In genomic region chr4:152155019-152155418, GRCm38 (mm10) we compare ENCODE assay signal across 23 mouse cellular contexts. TPM values are rescaled to one million over a fixed set of nuclear protein-coding genes. Genes with fewer than 3 reads are reported as not detected.
DNase-seq lines count a peak whose midpoint lies in the region; ATAC-seq and TF ChIP-seq lines count a peak whose summit lies in the region.
"Had no signal": no experiment of that assay in that cellular context is flagged by ENCODE, and none has a peak within 500 bp of the region (broad histone marks: within the 10 kb centered on the region; RNA-seq: fewer than 3 reads in every experiment).

No protein-coding gene starts in this region.

- H3K36me3 ChIP-seq in intestine, postnatal 0 days (ENCODE audit: control insufficient read depth, insufficient read depth), result no peaks in the 10 kb centered on the region
- no peaks in the 10 kb centered on the region for H3K36me3 ChIP-seq in intestine, embryonic 15.5 days
- no peaks in the 10 kb centered on the region for H3K36me3 ChIP-seq in liver, embryonic 14.5 days (replicated peaks; ENCODE audit: control insufficient read depth, insufficient read depth, low read depth)
- H3K36me3 ChIP-seq in E14TG2a.4 (ENCODE audit: insufficient read depth, low read length), result no peaks in the 10 kb centered on the region
- H3K36me3 ChIP-seq in MEL (ENCODE audit: control insufficient read depth in 1 of 2, insufficient read depth in 2 of 2, low read length in 2 of 2), result peaks cover 0 to 23% of the 10 kb centered on the region in 2 experiments; a peak in 2 of 4 replicates
- H3K36me3 ChIP-seq: embryonic facial prominence, embryonic 13.5 days; forebrain, embryonic 12.5 days; heart, embryonic 10.5 days; hindbrain, embryonic 12.5 days had no signal

- no peaks in the 10 kb centered on the region for H3K9me3 ChIP-seq in intestine, postnatal 0 days (ENCODE audit: control insufficient read depth)
- H3K9me3 ChIP-seq in intestine, embryonic 15.5 days, result no peaks in the 10 kb centered on the region
- no peaks in the 10 kb centered on the region for H3K9me3 ChIP-seq in liver, embryonic 14.5 days (ENCODE audit: control insufficient read depth, low read length)
- H3K9me3 ChIP-seq in E14TG2a.4 (ENCODE audit: low read length) (no peaks in the 10 kb centered on the region), MEL (replicated peaks; ENCODE audit: insufficient read depth, low read length) (no peaks in the 10 kb centered on the region)
- H3K9me3 ChIP-seq: embryonic facial prominence, embryonic 13.5 days; forebrain, embryonic 12.5 days; G1E; heart, embryonic 10.5 days; hindbrain, embryonic 12.5 days had no signal

- peak; percentile 19; the same call in 1 of the 2 replicates for TF ChIP-seq CTCF in intestine, postnatal 0 days (IDR thresholded peaks at IDR 0.05; ENCODE audit: low read depth)
- TF ChIP-seq CTCF in liver, embryonic 14.5 days (IDR thresholded peaks at IDR 0.05; ENCODE audit: low read depth), result 0 out of 2 replicates have a peak, but pooled peaks have one; percentile 3
- TF ChIP-seq CTCF in E14TG2a.4 (conservative IDR thresholded peaks at IDR 0.05; ENCODE audit: low read length), result peak; percentile 18
- TF ChIP-seq CTCF in MEL (IDR thresholded peaks at IDR 0.05 in 2 of 3, conservative IDR thresholded peaks at IDR 0.05 in 1 of 3; ENCODE audit: control insufficient read depth in 1 of 3, insufficient read depth in 1 of 3, low read depth in 2 of 3, low read length in 3 of 3, poor library complexity in 1 of 3, severe bottlenecking in 1 of 3), result peak in 2 of 3 experiments; percentile 28 to 54; a peak in 4 of 6 replicates

- WGBS in intestine, postnatal 0 days, result 64% methylated on average over 4 of the region's 4 CpGs
- WGBS in intestine, embryonic 15.5 days, result 60% methylated on average over 4 of the region's 4 CpGs
- WGBS in liver, embryonic 14.5 days (ENCODE audit: insufficient replicate concordance), result 44% methylated on average over 4 of the region's 4 CpGs

- peaks cover 53% of the 10 kb centered on the region for H3K27me3 ChIP-seq in intestine, postnatal 0 days (replicated peaks; ENCODE audit: control insufficient read depth, insufficient read depth, low read length)
- peaks cover 68% of the 10 kb centered on the region for H3K27me3 ChIP-seq in intestine, embryonic 15.5 days (replicated peaks)
- peaks cover 49% of the 10 kb centered on the region for H3K27me3 ChIP-seq in liver, embryonic 14.5 days (ENCODE audit: control insufficient read depth, insufficient read depth, low read length)
- H3K27me3 ChIP-seq in E14TG2a.4 (ENCODE audit: insufficient read depth, low read length) (peaks cover 72% of the 10 kb centered on the region), MEL (ENCODE audit: control insufficient read depth in 1 of 2, insufficient read depth in 2 of 2, low read length in 2 of 2) (no peaks in the 10 kb centered on the region)

- no peak overlapping the region for H3K4me2 ChIP-seq in intestine, postnatal 0 days (replicated peaks; ENCODE audit: low read depth)
- no peak overlapping the region for H3K4me2 ChIP-seq in intestine, embryonic 15.5 days (replicated peaks)
- H3K4me2 ChIP-seq in liver, embryonic 14.5 days (ENCODE audit: low read depth), result no peak overlapping the region
- H3K4me2 ChIP-seq: embryonic facial prominence, embryonic 13.5 days; forebrain, embryonic 12.5 days; hindbrain, embryonic 12.5 days had no signal

- TF ChIP-seq RAD21 in MEL (IDR thresholded peaks at IDR 0.05; ENCODE audit: low read depth, low read length), result no peak

- no peak for ATAC-seq in intestine, postnatal 0 days
- ATAC-seq in intestine, embryonic 15.5 days, result no peak
- no peak for ATAC-seq in liver, embryonic 14.5 days (ENCODE audit: insufficient read depth)

- TF ChIP-seq POLR2A in MEL (IDR thresholded peaks at IDR 0.05; ENCODE audit: control insufficient read depth in 1 of 2, insufficient read depth in 1 of 2, low read depth in 1 of 2, low read length in 2 of 2, poor library complexity in 1 of 2), result no peak

- peaks cover 4% of the 10 kb centered on the region; the same call in 1 of the 2 replicates for H3K4me1 ChIP-seq in intestine, postnatal 0 days (replicated peaks; ENCODE audit: control insufficient read depth, insufficient read depth, low read length)
- H3K4me1 ChIP-seq in intestine, embryonic 15.5 days (replicated peaks), result peaks cover 35% of the 10 kb centered on the region
- H3K4me1 ChIP-seq in liver, embryonic 14.5 days (replicated peaks; ENCODE audit: control insufficient read depth in 2 of 2, insufficient read depth in 2 of 2, low read length in 1 of 2), result peaks cover 3 to 10% of the 10 kb centered on the region in 2 experiments; a peak in 3 of 4 replicates
- H3K4me1 ChIP-seq in E14TG2a.4 (replicated peaks; ENCODE audit: low read depth, low read length), result peaks cover 48% of the 10 kb centered on the region
- H3K4me1 ChIP-seq in MEL (ENCODE audit: control insufficient read depth in 1 of 2, insufficient read depth in 2 of 2, low read length in 2 of 2), result peaks cover 0 to 40% of the 10 kb centered on the region in 2 experiments; a peak in 2 of 4 replicates

- no peak overlapping the region for H3K27ac ChIP-seq in intestine, postnatal 0 days (ENCODE audit: low read depth, low read length)
- no peak overlapping the region for H3K27ac ChIP-seq in intestine, embryonic 15.5 days
- H3K27ac ChIP-seq in liver, embryonic 14.5 days, result no peak overlapping the region
- H3K27ac ChIP-seq in MEL (ENCODE audit: control insufficient read depth, low read depth, low read length), result no peak overlapping the region
- H3K27ac ChIP-seq: embryonic facial prominence, embryonic 13.5 days; forebrain, embryonic 12.5 days; gastrocnemius, adult 2 months; heart, embryonic 10.5 days; hindbrain, embryonic 12.5 days had no signal

- no peaks in the 10 kb centered on the region; the same call in 1 of the 2 replicates for H3K79me2 ChIP-seq in MEL (ENCODE audit: control insufficient read depth, insufficient read depth, low read length, poor library complexity)

- no peak overlapping the region for H3K4me3 ChIP-seq in intestine, postnatal 0 days (ENCODE audit: low read depth, low read length)
- no peak overlapping the region for H3K4me3 ChIP-seq in intestine, embryonic 15.5 days (replicated peaks)
- H3K4me3 ChIP-seq in liver, embryonic 14.5 days (ENCODE audit: insufficient read depth in 1 of 2, low read depth in 2 of 2, low read length in 2 of 2), result no peak overlapping the region
- no peak overlapping the region for H3K4me3 ChIP-seq in E14TG2a.4 (replicated peaks; ENCODE audit: low read length)
- H3K4me3 ChIP-seq in MEL (ENCODE audit: control insufficient read depth in 1 of 2, insufficient read depth in 1 of 2, low read depth in 2 of 2, low read length in 2 of 2), result no peak overlapping the region
- H3K4me3 ChIP-seq: embryonic facial prominence, embryonic 13.5 days; forebrain, embryonic 12.5 days; gastrocnemius, adult 2 months; heart, embryonic 10.5 days; hindbrain, embryonic 12.5 days had no signal

- TF ChIP-seq EP300 in liver, embryonic 14.5 days (IDR thresholded peaks at IDR 0.05; ENCODE audit: low read depth), result no peak
- no peak for TF ChIP-seq EP300 in MEL (IDR thresholded peaks at IDR 0.05; ENCODE audit: low read depth in 1 of 2, low read length in 2 of 2)

- H3K9ac ChIP-seq in intestine, postnatal 0 days (ENCODE audit: low read depth, low read length), result no peak overlapping the region
- no peak overlapping the region for H3K9ac ChIP-seq in intestine, embryonic 15.5 days
- H3K9ac ChIP-seq in liver, embryonic 14.5 days (replicated peaks), result no peak overlapping the region
- H3K9ac ChIP-seq in MEL (ENCODE audit: control insufficient read depth, low read depth, low read length, poor library complexity, severe bottlenecking), result no peak overlapping the region
- H3K9ac ChIP-seq: embryonic facial prominence, embryonic 13.5 days; forebrain, embryonic 12.5 days; hindbrain, embryonic 12.5 days had no signal

- no peak for DNase-seq in liver, embryonic 14.5 days (ENCODE audit: low read depth in 3 of 3, low spot score in 3 of 3)
- DNase-seq in liver (no peak), MEL (ENCODE audit: low read depth, low spot score) (no peak)
- DNase-seq in adrenal gland, postnatal 25 days, result no peak
- DNase-seq: adrenal gland, postnatal 14 days; cerebellum, adult 18-20 months; cerebellum, adult 9-11 months; cerebellum, postnatal 36 days; gastrocnemius, adult 2 months; gastrocnemius, postnatal 25 days; heart, adult 18-20 months; heart, postnatal 10 days; heart, postnatal 4 days had no signal

RNA-seq across cellular contexts. Expression of gene Espn, which starts 2.8 kb away (rescaled TPM):
- 260 and 264 TPM in 2 replicates for polyA plus RNA-seq in intestine, postnatal 0 days (2015; fragmentation: Nextera tagmentation; extraction: Ambion mirVana)
- 29.2 and 30.8 TPM in 2 replicates for polyA plus RNA-seq in intestine, embryonic 15.5 days (2015; fragmentation: Nextera tagmentation; extraction: Ambion mirVana)
- polyA plus RNA-seq in liver, embryonic 14.5 days (2012; rRNA removed), result 1.2 and 1.5 TPM in 2 replicates
- polyA plus RNA-seq in liver, embryonic 14.5 days (2014; fragmentation: Nextera tagmentation; extraction: Ambion mirVana), result 1.2 and 1.9 TPM in 2 replicates
- 4.5 and 5.0 TPM in 2 replicates for total RNA-seq in MEL (2012; rRNA removed)
- polyA plus RNA-seq in MEL (2012; ENCODE audit: insufficient read depth in 1 of 2, insufficient read length in 2 of 2, low read depth in 1 of 2, low replicate concordance in 2 of 2, missing spikeins in 1 of 2), result 10 to 100 TPM in 1 of 2 experiments, not detected in 1; 19.6 TPM
- total RNA-seq in adrenal gland, postnatal 25 days (2021), result 1.2 TPM in 2 replicates

RNA-seq across cellular contexts. Expression of gene Hes2, which starts 3.6 kb away (rescaled TPM):
- 8.6 and 11.2 TPM in 2 replicates for polyA plus RNA-seq in intestine, postnatal 0 days (2015; fragmentation: Nextera tagmentation; extraction: Ambion mirVana)
- polyA plus RNA-seq in intestine, embryonic 15.5 days (2015; fragmentation: Nextera tagmentation; extraction: Ambion mirVana), result 0.30 and 0.42 TPM in 2 replicates
- polyA plus RNA-seq in liver, embryonic 14.5 days (2012; rRNA removed), result 0.01 and 0.02 TPM in 2 replicates
- 0.05 TPM in 1 of 2 replicates, not detected in the other for polyA plus RNA-seq in liver, embryonic 14.5 days (2014; fragmentation: Nextera tagmentation; extraction: Ambion mirVana)
- 0.20 TPM in 1 of 2 replicates, not detected in the other for total RNA-seq in MEL (2012; rRNA removed)
- under 1 TPM in 1 of 2 experiments, not detected in 1; 0.28 TPM for polyA plus RNA-seq in MEL (2012; ENCODE audit: insufficient read depth in 1 of 2, insufficient read length in 2 of 2, low read depth in 1 of 2, low replicate concordance in 2 of 2, missing spikeins in 1 of 2)
- total RNA-seq in adrenal gland, postnatal 25 days (2021), result not detected in 2 replicates
- total RNA-seq: adrenal gland, postnatal 14 days; CH12.LX; gastrocnemius, adult 2 months; gastrocnemius, postnatal 25 days; heart, adult 18-20 months; heart, postnatal 10 days; heart, postnatal 4 days had no signal
- polyA plus RNA-seq: embryonic facial prominence, embryonic 13.5 days; forebrain, embryonic 12.5 days; heart, embryonic 10.5 days; heart, embryonic 14.5 days had no signal

RNA-seq across cellular contexts. Expression of gene Acot7, which starts 22.9 kb away (rescaled TPM):
- 24.1 and 28.7 TPM in 2 replicates for polyA plus RNA-seq in intestine, postnatal 0 days (2015; fragmentation: Nextera tagmentation; extraction: Ambion mirVana)
- 57.8 and 60.0 TPM in 2 replicates for polyA plus RNA-seq in intestine, embryonic 15.5 days (2015; fragmentation: Nextera tagmentation; extraction: Ambion mirVana)
- polyA plus RNA-seq in liver, embryonic 14.5 days (2012; rRNA removed), result 10.8 and 12.5 TPM in 2 replicates
- polyA plus RNA-seq in liver, embryonic 14.5 days (2014; fragmentation: Nextera tagmentation; extraction: Ambion mirVana), result 12.2 and 13.0 TPM in 2 replicates
- 81.8 and 92.7 TPM in 2 replicates for total RNA-seq in MEL (2012; rRNA removed)
- 100 to 1,000 TPM in 1 of 2 experiments, not detected in 1; 127 TPM for polyA plus RNA-seq in MEL (2012; ENCODE audit: insufficient read depth in 1 of 2, insufficient read length in 2 of 2, low read depth in 1 of 2, low replicate concordance in 2 of 2, missing spikeins in 1 of 2)
- 34.6 and 39.9 TPM in 2 replicates for total RNA-seq in adrenal gland, postnatal 25 days (2021)

RNA-seq across cellular contexts. Expression of gene Tnfrsf25, which starts 39.3 kb away (rescaled TPM):
- polyA plus RNA-seq in intestine, postnatal 0 days (2015; fragmentation: Nextera tagmentation; extraction: Ambion mirVana), result 0.82 and 1.2 TPM in 2 replicates
- polyA plus RNA-seq in intestine, embryonic 15.5 days (2015; fragmentation: Nextera tagmentation; extraction: Ambion mirVana), result 1.4 and 1.5 TPM in 2 replicates
- 0.68 and 0.93 TPM in 2 replicates for polyA plus RNA-seq in liver, embryonic 14.5 days (2012; rRNA removed)
- 0.15 and 0.16 TPM in 2 replicates for polyA plus RNA-seq in liver, embryonic 14.5 days (2014; fragmentation: Nextera tagmentation; extraction: Ambion mirVana)
- total RNA-seq in MEL (2012; rRNA removed), result 0.49 and 1.1 TPM in 2 replicates
- under 1 TPM in 1 of 2 experiments, not detected in 1; 0.97 TPM for polyA plus RNA-seq in MEL (2012; ENCODE audit: insufficient read depth in 1 of 2, insufficient read length in 2 of 2, low read depth in 1 of 2, low replicate concordance in 2 of 2, missing spikeins in 1 of 2)
- 1.5 and 2.0 TPM in 2 replicates for total RNA-seq in adrenal gland, postnatal 25 days (2021)
- total RNA-seq: G1E had no signal
- polyA plus RNA-seq: G1E had no signal
